Mouse (Mus musculus): ENCODE results near the gene Josd1. TPM values are rescaled to one million over a fixed set of nuclear protein-coding genes. Genes with fewer than 3 reads are reported as not detected.

Gene Josd1
- 13.5 and 14.9 TPM in 2 replicates for polyA plus RNA-seq (2012; rRNA removed; ENCODE audit: low replicate concordance)

DNA sequence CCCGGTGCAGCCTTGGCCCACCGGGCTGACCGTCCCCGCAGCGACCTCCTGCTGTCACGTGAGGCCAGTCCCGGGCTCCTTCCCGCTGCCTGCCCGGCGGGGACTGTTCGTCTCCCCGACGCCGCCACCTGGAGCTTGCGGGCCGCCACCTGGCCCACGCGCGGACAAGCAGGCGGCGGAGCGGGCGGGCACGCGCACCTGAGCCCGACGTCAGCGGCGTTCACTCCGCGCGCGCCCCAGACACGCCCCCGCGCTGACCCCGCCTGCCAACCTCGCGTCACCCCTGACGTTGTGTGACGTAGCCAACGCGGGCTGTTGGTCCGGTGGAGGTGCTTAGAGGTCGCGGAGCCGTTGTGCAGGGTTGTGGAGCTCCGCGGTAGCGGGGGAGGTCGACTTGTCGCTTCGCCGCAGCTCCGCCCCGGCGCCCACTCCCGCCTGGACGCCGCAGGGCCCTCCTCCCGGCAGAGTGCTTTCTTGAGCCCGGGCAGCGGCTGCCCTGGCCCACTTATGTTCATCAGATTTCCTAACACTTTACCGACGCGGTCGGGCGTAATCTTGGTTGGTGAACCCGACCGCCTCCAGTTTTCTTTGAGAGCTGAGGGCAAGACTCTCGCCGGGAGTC is at the start of gene Josd1:
Josd1 (minus strand) TSS at position 274 of the 622 bp plus-strand sequence.

DNA sequence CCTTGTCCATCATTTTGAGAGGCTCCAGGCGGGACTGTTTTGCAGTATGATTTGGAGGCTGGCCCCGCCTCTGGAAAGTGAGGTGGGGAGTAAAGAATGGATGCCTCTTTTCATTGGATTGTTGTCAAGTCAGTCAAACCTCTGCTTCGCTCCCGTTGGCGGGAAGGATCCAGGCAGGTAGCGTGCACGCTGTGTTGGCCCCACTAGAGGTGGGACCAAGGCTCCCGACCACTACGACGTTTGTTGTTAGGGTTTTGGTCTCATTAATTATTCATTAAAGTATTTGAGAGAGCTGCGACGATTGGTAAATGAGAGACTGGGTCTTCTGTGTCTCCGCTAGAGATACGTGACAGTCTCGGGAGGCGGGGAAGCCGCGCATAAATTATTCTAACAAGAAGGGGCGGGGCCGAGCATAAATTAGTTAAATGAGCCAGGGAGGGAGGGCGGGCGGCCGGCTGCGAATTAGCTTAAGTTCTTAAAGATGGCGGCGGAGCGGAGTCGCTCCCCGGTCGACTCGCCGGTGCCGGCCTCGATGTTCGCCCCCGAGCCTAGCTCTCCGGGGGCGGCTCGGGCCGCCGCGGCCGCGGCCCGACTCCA is 2.8 kb upstream of the Josd1 start, which contains the start of gene Gtpbp1:
Gtpbp1 (plus strand) TSS at position 420 of the 597 bp plus-strand sequence.

DNA sequence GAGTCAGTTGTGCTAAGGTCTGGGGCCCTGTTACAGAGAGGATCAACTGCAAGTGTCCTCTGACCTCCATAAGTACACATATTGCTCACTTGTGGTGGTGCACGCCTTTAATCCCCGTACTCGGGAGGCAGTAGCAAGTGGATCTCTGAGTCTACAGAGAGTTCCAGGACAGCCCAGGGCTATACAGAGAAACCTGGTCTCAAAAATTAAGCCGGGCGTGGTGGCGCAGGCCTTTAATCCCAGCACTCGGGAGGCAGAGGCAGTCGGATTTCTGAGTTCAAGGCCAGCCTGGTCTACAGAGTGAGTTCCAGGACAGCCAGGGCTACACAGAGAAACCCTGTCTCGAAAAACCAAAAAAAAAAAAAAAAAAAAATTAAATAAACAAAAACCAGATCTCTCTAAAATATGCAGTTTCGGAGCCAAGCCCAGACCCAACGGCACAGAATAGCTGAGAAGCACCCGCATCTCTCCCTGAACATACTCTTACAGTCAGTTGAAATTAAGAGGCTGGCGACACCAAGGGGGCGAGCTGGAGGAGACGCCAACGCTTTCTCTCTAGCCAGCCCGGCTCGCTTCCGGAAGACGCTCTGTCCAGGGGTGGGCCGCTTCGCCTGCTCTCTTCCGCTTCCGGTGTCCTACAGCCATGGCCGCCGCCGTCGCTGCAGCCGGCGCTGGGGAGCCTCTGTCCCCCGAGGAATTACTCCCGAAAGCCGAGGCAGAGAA is 17.3 kb downstream of the Josd1 start, which contains the start of gene Tomm22:
Tomm22 (plus strand) TSS at position 613 of the 723 bp plus-strand sequence.

DNA sequence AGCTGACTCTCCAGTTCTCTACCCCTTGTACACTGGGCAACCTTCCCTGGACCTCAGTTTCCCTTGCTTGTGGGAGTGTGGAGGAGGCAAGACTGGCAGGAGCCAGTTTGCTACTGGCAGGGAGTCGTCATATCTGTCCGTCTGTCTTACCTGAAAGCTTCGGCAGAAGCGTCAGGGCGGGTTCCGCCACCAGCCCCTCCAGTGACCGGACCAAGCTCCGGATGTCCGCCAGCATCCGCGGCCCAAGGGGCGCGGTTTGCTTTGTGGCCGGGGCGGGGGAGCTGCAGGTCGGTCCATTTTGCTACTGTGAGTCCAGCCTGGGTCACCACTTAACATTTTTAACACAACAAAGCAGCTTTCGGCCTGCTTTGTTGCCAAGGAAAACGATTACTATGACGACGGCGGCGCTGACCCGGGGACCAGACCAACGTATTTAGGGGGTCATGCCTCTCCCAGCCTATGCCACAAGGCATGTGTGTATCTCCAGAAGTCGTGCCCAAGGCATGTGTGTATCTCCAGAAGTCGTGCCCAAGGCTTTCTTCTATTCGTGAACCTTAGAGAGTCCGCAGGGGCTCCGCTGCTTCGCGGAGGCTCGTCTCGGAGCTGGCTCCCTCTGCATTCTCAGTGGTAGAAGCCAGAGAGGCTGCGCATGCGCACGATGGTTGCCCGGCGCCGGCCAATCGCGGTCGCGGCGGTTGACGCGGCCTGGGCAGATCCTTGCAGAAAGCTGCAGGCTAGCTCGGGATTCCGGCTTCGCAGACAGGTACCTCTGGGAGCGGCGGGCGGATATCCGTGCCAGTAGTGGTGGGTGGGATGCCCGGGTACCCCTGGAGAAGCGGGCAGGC is 29.0 kb downstream of the Josd1 start, which contains the start of the genes Fam227a and Cby1:
Fam227a (minus strand) TSS at position 426 of the 845 bp plus-strand sequence.
Cby1 (plus strand) TSS at position 669 of the 845 bp plus-strand sequence.

Other genes starting within 250 kb of the Josd1 start
- gene Csnk1e, start 232.4 kb downstream of the Josd1 start, polyA plus RNA-seq (2012; rRNA removed; ENCODE audit: low replicate concordance), result 14.1 and 18.0 TPM in 2 replicates
- not detected in 2 replicates for gene Kcnj4, start 182.7 kb downstream of the Josd1 start, polyA plus RNA-seq (2012; rRNA removed; ENCODE audit: low replicate concordance)
- 12.8 and 13.6 TPM in 2 replicates for gene Kdelr3, start 171.5 kb downstream of the Josd1 start, polyA plus RNA-seq (2012; rRNA removed; ENCODE audit: low replicate concordance)
- 70.0 and 89.2 TPM in 2 replicates for gene Ddx17, start 141.2 kb downstream of the Josd1 start, polyA plus RNA-seq (2012; rRNA removed; ENCODE audit: low replicate concordance)
- gene Dmc1, start 82.8 kb downstream of the Josd1 start, polyA plus RNA-seq (2012; rRNA removed; ENCODE audit: low replicate concordance), result 0.13 TPM in 1 of 2 replicates, not detected in the other
- gene Fam227a, start 29.0 kb downstream of the Josd1 start, polyA plus RNA-seq (2012; rRNA removed; ENCODE audit: low replicate concordance), result 0.08 and 0.22 TPM in 2 replicates
- gene Cby1, start 28.7 kb downstream of the Josd1 start, polyA plus RNA-seq (2012; rRNA removed; ENCODE audit: low replicate concordance), result 7.6 and 9.6 TPM in 2 replicates
- 16.2 and 23.5 TPM in 2 replicates for gene Tomm22, start 17.1 kb downstream of the Josd1 start, polyA plus RNA-seq (2012; rRNA removed; ENCODE audit: low replicate concordance)
- 21.2 and 36.3 TPM in 2 replicates for gene Gtpbp1, start 2.9 kb upstream of the Josd1 start, polyA plus RNA-seq (2012; rRNA removed; ENCODE audit: low replicate concordance)
- gene Sun2, start 54.6 kb upstream of the Josd1 start, polyA plus RNA-seq (2012; rRNA removed; ENCODE audit: low replicate concordance), result 18.8 and 19.8 TPM in 2 replicates
- gene Dnal4, start 89.9 kb upstream of the Josd1 start, polyA plus RNA-seq (2012; rRNA removed; ENCODE audit: low replicate concordance), result 18.0 and 20.8 TPM in 2 replicates
- 1.1 and 1.2 TPM in 2 replicates for gene Nptxr, start 116.8 kb upstream of the Josd1 start, polyA plus RNA-seq (2012; rRNA removed; ENCODE audit: low replicate concordance)
- 0.46 and 2.7 TPM in 2 replicates for gene Npcd, start 146.3 kb upstream of the Josd1 start, polyA plus RNA-seq (2012; rRNA removed; ENCODE audit: low replicate concordance)
- gene Cbx6, start 146.8 kb upstream of the Josd1 start, polyA plus RNA-seq (2012; rRNA removed; ENCODE audit: low replicate concordance), result 14.2 and 16.8 TPM in 2 replicates
- 7.4 and 10.7 TPM in 2 replicates for gene Apobec3, start 203.7 kb upstream of the Josd1 start, polyA plus RNA-seq (2012; rRNA removed; ENCODE audit: low replicate concordance)

Measured in duodenum, adult 2 months (tissue).